Mouse (Mus musculus) heart, embryonic 14.5 days (tissue): ENCODE results near the gene Tgif2. TPM values are rescaled to one million over a fixed set of nuclear protein-coding genes. Genes with fewer than 3 reads are reported as not detected.

Source experiments
- ATAC-seq: fragments of 200-750 bp; cut with Nextera tagmentation; 2 replicates; pipeline ENCODE4 v1.8.0; 2017; ENCODE audit warnings: low read depth, moderate TSS enrichment; ENCODE audit not compliant: insufficient number of reproducible peaks, insufficient read depth, low FRiP score
- H3K27ac ChIP-seq, 2 experiments: fragments of 200-500 bp in 1 of 2; fragments of 300-500 bp in 1 of 2; sonication (generic) in 1 of 2; replicated peaks in 1 of 2; 2 replicates each; pipeline ENCODE4 v1.5.1; 2012 to 2014; ENCODE audit warnings: low read depth in 2 of 2, low read length in 2 of 2, control low read depth in 1 of 2, mild to moderate bottlenecking in 1 of 2, mixed read lengths in 1 of 2; ENCODE audit not compliant: control insufficient read depth in 1 of 2, insufficient read depth in 1 of 2
- H3K27me3 ChIP-seq: fragments of 300-500 bp; sonication (generic); 2 replicates; pipeline ENCODE4 v1.6.1; 2014; ENCODE audit warnings: mild to moderate bottlenecking, low read length, control low read depth; ENCODE audit not compliant: control insufficient read depth, insufficient read depth
- H3K36me3 ChIP-seq: fragments of 300-500 bp; sonication (generic); 2 replicates; pipeline ENCODE4 v1.6.1; 2014; ENCODE audit warnings: mild to moderate bottlenecking, control low read depth, low read length, mixed read lengths; ENCODE audit not compliant: control insufficient read depth, insufficient read depth
- H3K4me1 ChIP-seq, 2 experiments: fragments of 200-500 bp in 1 of 2; fragments of 300-500 bp in 1 of 2; sonication (generic) in 1 of 2; 2 replicates each; pipeline ENCODE4 v1.6.1; 2012 to 2014; ENCODE audit warnings: low read length in 2 of 2, control low read depth in 1 of 2, mixed read lengths in 1 of 2; ENCODE audit not compliant: control insufficient read depth in 2 of 2, insufficient read depth in 2 of 2
- H3K4me2 ChIP-seq: fragments of 300-500 bp; sonication (generic); 2 replicates; pipeline ENCODE4 v1.6.1; 2014; ENCODE audit warnings: mild to moderate bottlenecking, low read length
- H3K4me3 ChIP-seq, 2 experiments: fragments of 200-500 bp in 1 of 2; fragments of 300-500 bp in 1 of 2; sonication (generic) in 1 of 2; 2 replicates each; pipeline ENCODE4 v1.5.1; 2012 to 2014; ENCODE audit warnings: low read length in 2 of 2, mild to moderate bottlenecking in 2 of 2, control low read depth in 1 of 2, low read depth in 1 of 2, moderate library complexity in 1 of 2; ENCODE audit not compliant: control insufficient read depth in 1 of 2, insufficient read depth in 1 of 2
- H3K9ac ChIP-seq: fragments of 300-500 bp; sonication (generic); 2 replicates; pipeline ENCODE4 v1.6.1; 2014; ENCODE audit warnings: mild to moderate bottlenecking, low read length
- H3K9me3 ChIP-seq: fragments of 300-500 bp; sonication (generic); 2 replicates; pipeline ENCODE4 v1.6.1; 2016; ENCODE audit warnings: low read length, control low read depth; ENCODE audit not compliant: control insufficient read depth
- WGBS: fragments of 180-500 bp; shearing (Covaris S2); extraction: QIAGEN DNeasy Blood & Tissue Kit; methylation state at CpG from one replicate; pipeline ENCODE4 v1.1.7; 2014; 5-methylcytosine and 5-hydroxymethylcytosine counted together
- polyA plus RNA-seq: library from polyadenylated mRNA; unstranded; fragments of >200 nt; fragmentation: Nextera tagmentation; extraction: Ambion mirVana; gene quantifications from 2 replicates; pipeline ENCODE4 v1.2.1, GENCODE M21; 2014

Tgif2 gene
- polyA plus RNA-seq, 1 experiment from 2014 or later: 36.2 TPM

GRCm38 (mm10) chr2:156857385-156857791 lies 17.6 kb downstream of the Tgif2 start:
- Histone ChIP-seq H3K4me2 (peak overlapping the region; percentile 60), H3K36me3 (peaks cover 45% of the 10 kb centered on the region), H3K9me3 (no peaks in the 10 kb centered on the region), H3K27me3 (no peaks in the 10 kb centered on the region), H3K9ac (peak overlapping the region; percentile 62), H3K4me3 (peak overlapping the region in 1 of 2 experiments; percentile 19; a peak in 1 of 4 replicates), H3K27ac (peak overlapping the region; percentile 56 to 72), H3K4me1 (peaks cover 5 to 26% of the 10 kb centered on the region in 2 experiments)
- peak; percentile 64 for ATAC-seq
- 17% methylated on average over 3 of the region's 3 CpGs for WGBS

GRCm38 (mm10) chr2:156857835-156858234 lies 18.0 kb downstream of the Tgif2 start, which contains the start of gene 4930518I15Rik:
4930518I15Rik (minus strand) TSS chr2:156857946.
- ATAC-seq: no peak
- Histone ChIP-seq H3K36me3 (peaks cover 41% of the 10 kb centered on the region), H3K27me3 (no peaks in the 10 kb centered on the region), H3K9me3 (no peaks in the 10 kb centered on the region), H3K4me3 (peak within 1 kb of the TSS in 1 of 2 experiments; percentile 19; a peak in 1 of 4 replicates), H3K27ac (peak within 1 kb of the TSS; percentile 56 to 72), H3K4me1 (peaks cover 5 to 26% of the 10 kb centered on the region in 2 experiments), H3K9ac (peak within 1 kb of the TSS; percentile 62), H3K4me2 (peak within 1 kb of the TSS; percentile 60)
- WGBS: 88% methylated on average over 2 of the region's 2 CpGs

GRCm38 (mm10) chr2:156858671-156859070 lies 18.9 kb downstream of the Tgif2 start:
- no peak for ATAC-seq
- Histone ChIP-seq H3K4me2 (no peak overlapping the region), H3K36me3 (peaks cover 38% of the 10 kb centered on the region), H3K27ac (no peak overlapping the region), H3K9ac (no peak overlapping the region), H3K27me3 (no peaks in the 10 kb centered on the region), H3K4me3 (no peak overlapping the region), H3K9me3 (no peaks in the 10 kb centered on the region), H3K4me1 (peaks cover 5 to 26% of the 10 kb centered on the region in 2 experiments)
- 82% methylated on average over 7 of the region's 7 CpGs for WGBS

- Histone ChIP-seq H3K4me2 (peak overlapping the region; percentile 63), H3K36me3 (peaks cover 38% of the 10 kb centered on the region), H3K27ac (peak overlapping the region; percentile 93 to 94), H3K9ac (peak overlapping the region; percentile 87), H3K4me3 (peak overlapping the region; percentile 95), H3K4me1 (peaks cover 5 to 32% of the 10 kb centered on the region in 2 experiments), H3K27me3 (no peaks in the 10 kb centered on the region), H3K9me3 (no peaks in the 10 kb centered on the region)
- WGBS: under 1% methylated on average over 19 of the region's 19 CpGs
- ATAC-seq: no peak
Measured at GRCm38 (mm10) chr2:156862041-156862717, 22.4 kb downstream of the Tgif2 start.

- Histone ChIP-seq H3K27me3 (no peaks in the 10 kb centered on the region), H3K9me3 (no peaks in the 10 kb centered on the region), H3K27ac (peak within 1 kb of the TSS; percentile 93 to 94), H3K9ac (peak within 1 kb of the TSS; percentile 93), H3K4me2 (peak within 1 kb of the TSS; percentile 89), H3K4me1 (peaks cover 4 to 26% of the 10 kb centered on the region in 2 experiments; a peak in 3 of 4 replicates), H3K4me3 (peak within 1 kb of the TSS; percentile 95), H3K36me3 (peaks cover 45% of the 10 kb centered on the region)
- ATAC-seq: peak; percentile 93
- WGBS: under 1% methylated on average over 90 of the region's 98 CpGs
Measured at GRCm38 (mm10) chr2:156862772-156863486, 23.1 kb downstream of the Tgif2 start, which contains the start of gene Rab5if. Rab5if (plus strand) TSS chr2:156863128.

GRCm38 (mm10) chr2:156863487-156864160 lies 23.8 kb downstream of the Tgif2 start:
- Histone ChIP-seq H3K36me3 (peaks cover 45% of the 10 kb centered on the region), H3K27me3 (no peaks in the 10 kb centered on the region), H3K4me3 (peak overlapping the region; percentile 95), H3K27ac (peak overlapping the region; percentile 86 to 94), H3K4me2 (peak overlapping the region; percentile 89), H3K9ac (peak overlapping the region; percentile 93), H3K4me1 (peaks cover 2 to 20% of the 10 kb centered on the region in 2 experiments; a peak in 3 of 4 replicates), H3K9me3 (no peaks in the 10 kb centered on the region)
- ATAC-seq: no peak
- 2% methylated on average over 28 of the region's 28 CpGs for WGBS

GRCm38 (mm10) chr2:156864481-156864880 lies 24.7 kb downstream of the Tgif2 start:
- Histone ChIP-seq H3K4me3 (peak overlapping the region in 1 of 2 experiments; percentile 95; a peak in 2 of 4 replicates), H3K27ac (peak overlapping the region in 1 of 2 experiments; percentile 94; a peak in 1 of 4 replicates), H3K4me2 (peak overlapping the region; percentile 89), H3K36me3 (peaks cover 50% of the 10 kb centered on the region), H3K27me3 (no peaks in the 10 kb centered on the region), H3K9me3 (no peaks in the 10 kb centered on the region), H3K4me1 (peaks cover 2 to 20% of the 10 kb centered on the region in 2 experiments; a peak in 3 of 4 replicates), H3K9ac (peak overlapping the region; percentile 93)
- ATAC-seq: no peak
- 71% methylated on average over 3 of the region's 3 CpGs for whole genome bisulfite sequencing
